Mouse (Mus musculus) MEL (cell line): Measurements from ENCODE around the gene Zfp609. TPM values are rescaled to one million over a fixed set of nuclear protein-coding genes. Genes with fewer than 3 reads are reported as not detected.

Source experiments
- DNase-seq: peaks from one replicate; pipeline ENCODE4 v3.0.0; 2011; ENCODE audit warnings: low read depth, low spot score
- H3K27ac ChIP-seq: 2 replicates; pipeline ENCODE4 v1.5.1; 2012; ENCODE audit warnings: low read depth, mild to moderate bottlenecking, control low read depth, low read length, moderate library complexity; ENCODE audit not compliant: control insufficient read depth
- H3K27me3 ChIP-seq, 2 experiments: fragments of 150-350 bp in 1 of 2; sonication (generic) in 1 of 2; 2 replicates each; pipeline ENCODE4 v1.6.1; 2012; ENCODE audit warnings: low read length in 2 of 2, mild to moderate bottlenecking in 2 of 2, improper control_type of control experiment in 1 of 2, moderate library complexity in 1 of 2; ENCODE audit not compliant: insufficient read depth in 2 of 2, control insufficient read depth in 1 of 2
- H3K36me3 ChIP-seq, 2 experiments: 2 replicates each; pipeline ENCODE4 v1.6.1; 2012 to 2014; ENCODE audit warnings: low read length in 2 of 2, improper control_type of control experiment in 1 of 2, inconsistent platforms in 1 of 2, mild to moderate bottlenecking in 1 of 2; ENCODE audit not compliant: insufficient read depth in 2 of 2, control insufficient read depth in 1 of 2
- H3K4me1 ChIP-seq, 2 experiments: fragments of 150-350 bp in 1 of 2; sonication (generic) in 1 of 2; 2 replicates each; pipeline ENCODE4 v1.6.1; 2012; ENCODE audit warnings: low read length in 2 of 2, improper control_type of control experiment in 1 of 2, mild to moderate bottlenecking in 1 of 2; ENCODE audit not compliant: insufficient read depth in 2 of 2, control insufficient read depth in 1 of 2
- H3K4me3 ChIP-seq, 2 experiments: fragments of 150-350 bp in 1 of 2; sonication (generic) in 1 of 2; 2 replicates each; pipeline ENCODE4 v1.5.1; 2012; ENCODE audit warnings: low read depth in 2 of 2, low read length in 2 of 2, mild to moderate bottlenecking in 2 of 2, moderate library complexity in 2 of 2, control low read depth in 1 of 2, improper control_type of control experiment in 1 of 2; ENCODE audit not compliant: control insufficient read depth in 1 of 2, insufficient read depth in 1 of 2
- H3K79me2 ChIP-seq: 2 replicates; pipeline ENCODE4 v1.6.1; 2012; ENCODE audit warnings: mild to moderate bottlenecking, low read length, moderate library complexity; ENCODE audit not compliant: control insufficient read depth, poor library complexity, insufficient read depth
- H3K9ac ChIP-seq: 2 replicates; pipeline ENCODE4 v1.6.1; 2012; ENCODE audit warnings: low read depth, mild to moderate bottlenecking, control low read depth, low read length, moderate library complexity; ENCODE audit not compliant: control insufficient read depth, poor library complexity, severe bottlenecking
- H3K9me3 ChIP-seq: fragments of 150-350 bp; sonication (generic); replicated peaks from 2 replicates; pipeline ENCODE4 v1.6.1; 2012; ENCODE audit warnings: mild to moderate bottlenecking, low read length, improper control_type of control experiment, moderate library complexity; ENCODE audit not compliant: insufficient read depth
- CHD1 ChIP-seq: IDR thresholded peaks from 2 replicates; pipeline ENCODE4 v1.6.1; 2012; ENCODE audit warnings: low read depth, mild to moderate bottlenecking, inconsistent platforms, low read length, improper control_type of control experiment
- CHD2 ChIP-seq: IDR thresholded peaks from 2 replicates; pipeline ENCODE4 v1.6.1; 2011; ENCODE audit warnings: low read length, improper control_type of control experiment
- CTCF ChIP-seq, 3 experiments: IDR thresholded peaks in 2 of 3; conservative IDR thresholded peaks in 1 of 3; 2 replicates each; pipeline ENCODE4 v1.5.1; 2011 to 2012; ENCODE audit warnings: low read length in 3 of 3, low read depth in 2 of 3, mild to moderate bottlenecking in 2 of 3, improper control_type of control experiment in 1 of 3, inconsistent platforms in 1 of 3, mixed read lengths in 1 of 3, moderate library complexity in 1 of 3; ENCODE audit not compliant: control insufficient read depth in 1 of 3, insufficient read depth in 1 of 3, poor library complexity in 1 of 3, severe bottlenecking in 1 of 3
- E2F4 ChIP-seq: IDR thresholded peaks from 2 replicates; pipeline ENCODE4 v1.6.1; 2011; ENCODE audit warnings: low read depth, low read length, improper control_type of control experiment, borderline replicate concordance
- ELF1 ChIP-seq: IDR thresholded peaks from 2 replicates; pipeline ENCODE4 v1.6.1; 2014; ENCODE audit warnings: low read depth, mild to moderate bottlenecking, inconsistent platforms, low read length, improper control_type of control experiment, moderate library complexity
- EP300 ChIP-seq, 2 experiments: IDR thresholded peaks; 2 replicates each; pipeline ENCODE4 v1.6.1; 2011; ENCODE audit warnings: improper control_type of control experiment in 2 of 2, low read length in 2 of 2, low read depth in 1 of 2, mild to moderate bottlenecking in 1 of 2
- JUND ChIP-seq: IDR thresholded peaks from 2 replicates; pipeline ENCODE4 v1.6.1; 2011; ENCODE audit warnings: low read depth, mild to moderate bottlenecking, improper control_type of control experiment, low read length
- KAT2A ChIP-seq: conservative IDR thresholded peaks from 2 replicates; pipeline ENCODE4 v1.6.1; 2012; ENCODE audit warnings: low read depth, low read length, improper control_type of control experiment, inconsistent platforms
- MAFK ChIP-seq: IDR thresholded peaks from 2 replicates; pipeline ENCODE4 v1.6.1; 2011; ENCODE audit warnings: low read depth, mild to moderate bottlenecking, low read length, improper control_type of control experiment, borderline replicate concordance
- MEF2A ChIP-seq: IDR thresholded peaks from 2 replicates; pipeline ENCODE4 v1.6.1; 2014; ENCODE audit warnings: low read depth, mild to moderate bottlenecking, inconsistent platforms, low read length, improper control_type of control experiment; ENCODE audit not compliant: poor library complexity, insufficient replicate concordance, severe bottlenecking; ENCODE audit errors: extremely low read depth
- NELFE ChIP-seq: IDR thresholded peaks from 2 replicates; pipeline ENCODE4 v1.6.1; 2011; ENCODE audit warnings: low read depth, low read length, improper control_type of control experiment
- POLR2AphosphoS2 ChIP-seq: IDR thresholded peaks from 2 replicates; pipeline ENCODE4 v1.6.1; 2011; ENCODE audit warnings: low read length, improper control_type of control experiment
- POLR2AphosphoS5 ChIP-seq: IDR thresholded peaks from 2 replicates; pipeline ENCODE4 v1.6.1; 2012; ENCODE audit warnings: low read depth, borderline replicate concordance, mild to moderate bottlenecking, inconsistent platforms, low read length, moderate library complexity, mixed read lengths
- RCOR1 ChIP-seq: IDR thresholded peaks from 2 replicates; pipeline ENCODE4 v1.6.1; 2012; ENCODE audit warnings: low read depth, mild to moderate bottlenecking, inconsistent platforms, low read length, improper control_type of control experiment
- SIN3A ChIP-seq: IDR thresholded peaks from 2 replicates; pipeline ENCODE4 v1.6.1; 2012; ENCODE audit warnings: low read length, improper control_type of control experiment, inconsistent platforms
- USF1 ChIP-seq: IDR thresholded peaks from 2 replicates; pipeline ENCODE4 v1.6.1; 2014; ENCODE audit warnings: low read depth, mild to moderate bottlenecking, inconsistent platforms, low read length, improper control_type of control experiment, moderate library complexity
- ZC3H11A ChIP-seq: IDR thresholded peaks from 2 replicates; pipeline ENCODE4 v1.6.1; 2012; ENCODE audit warnings: low read depth, mild to moderate bottlenecking, inconsistent platforms, low read length, improper control_type of control experiment
- ZMIZ1 ChIP-seq: IDR thresholded peaks from 2 replicates; pipeline ENCODE4 v1.6.1; 2012; ENCODE audit warnings: low read depth, mild to moderate bottlenecking, inconsistent platforms, low read length, improper control_type of control experiment, moderate library complexity
- polyA plus RNA-seq, 2 experiments: library from polyadenylated mRNA; stranded (reverse) in 1 of 2; unstranded in 1 of 2; fragments of >175 nt in 1 of 2; fragments of >200 nt in 1 of 2; gene quantifications; 2 replicates each; pipeline versions ENCODE4 v1.2.1 to v1.2.4; 2012; ENCODE audit warnings: low replicate concordance in 2 of 2, low read depth in 1 of 2; ENCODE audit not compliant: insufficient read length in 2 of 2, insufficient read depth in 1 of 2, missing spikeins in 1 of 2
- total RNA-seq: library from RNA; depleted of rRNA; stranded (reverse); fragments of 300-350 nt; gene quantifications from 2 replicates; pipeline ENCODE4 v1.2.3, GENCODE M21; 2012

The Zfp609 gene
- total and polyA plus RNA-seq, 3 experiments: 2.9 to 26.5 TPM; not detected in 1

DNA sequence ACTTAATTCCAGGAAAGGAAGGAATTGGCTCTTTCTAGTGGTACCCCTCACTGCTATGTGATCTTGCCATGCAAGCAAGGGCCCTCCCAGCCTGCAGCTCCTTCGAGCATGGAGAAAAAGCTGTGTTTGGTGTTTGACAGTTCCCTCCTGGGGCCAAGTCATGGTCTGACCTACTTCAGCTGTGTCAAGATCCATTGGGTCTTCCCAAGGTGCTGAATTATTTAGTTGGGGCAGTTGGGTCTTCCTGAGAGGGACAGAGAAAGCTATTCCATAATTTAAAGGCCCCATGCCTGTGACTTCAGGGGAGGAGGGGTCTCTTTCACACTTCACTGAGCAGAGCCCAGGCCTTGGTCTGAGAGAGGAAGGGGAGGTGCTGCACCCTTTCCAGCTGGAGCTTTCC is 165.9 kb downstream of the Zfp609 start:
- Histone ChIP-seq H3K4me3 (no peak overlapping the region), H3K27me3 (peaks cover 0 to 2% of the 10 kb centered on the region in 2 experiments; a peak in 1 of 4 replicates), H3K9me3 (no peaks in the 10 kb centered on the region), H3K4me1 (no peaks in the 10 kb centered on the region), H3K36me3 (no peaks in the 10 kb centered on the region), H3K79me2 (no peaks in the 10 kb centered on the region), H3K27ac (no peak overlapping the region), H3K9ac (no peak overlapping the region)
- no peak for DNase-seq
- TF ChIP-seq MEF2A: no peak
- no peak for TF ChIP-seq JUND
- TF ChIP-seq SIN3A: no peak
- TF ChIP-seq POLR2AphosphoS5: no peak
- TF ChIP-seq ELF1: no peak

DNA sequence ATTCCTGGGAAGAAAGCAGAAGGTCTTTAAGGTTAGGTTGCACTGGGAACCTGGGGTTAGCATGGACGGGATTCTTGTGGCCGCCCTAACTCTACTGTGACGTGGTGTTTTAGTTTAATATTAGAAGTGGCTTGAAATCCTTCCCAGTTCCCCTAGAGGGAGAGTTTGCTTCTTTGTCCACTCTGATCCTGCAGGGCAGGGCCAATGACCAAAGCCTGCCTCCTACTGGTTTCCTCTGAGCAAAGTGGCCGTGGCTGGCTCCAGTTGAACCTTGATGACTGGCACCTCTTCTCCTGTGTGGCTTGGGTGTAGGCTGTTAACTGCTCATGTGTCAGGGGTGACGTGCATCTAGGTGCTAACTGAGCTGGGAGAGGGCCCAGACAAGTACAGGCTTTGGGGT is 166.3 kb downstream of the Zfp609 start:
- peak in 1 of 3 experiments; percentile 1; a peak in 1 of 6 replicates for TF ChIP-seq CTCF (IDR thresholded peaks at IDR 0.05 in 2 of 3, conservative IDR thresholded peaks at IDR 0.05 in 1 of 3; ENCODE audit: control insufficient read depth in 1 of 3, insufficient read depth in 1 of 3, low read depth in 2 of 3, low read length in 3 of 3, poor library complexity in 1 of 3, severe bottlenecking in 1 of 3)
- TF ChIP-seq POLR2AphosphoS2: no peak
- TF ChIP-seq KAT2A: no peak
- no peak for TF ChIP-seq MEF2A
- Histone ChIP-seq H3K9ac (no peak overlapping the region), H3K27ac (no peak overlapping the region), H3K4me3 (no peak overlapping the region), H3K36me3 (no peaks in the 10 kb centered on the region), H3K27me3 (peaks cover 0 to 2% of the 10 kb centered on the region in 2 experiments; a peak in 1 of 4 replicates), H3K9me3 (no peaks in the 10 kb centered on the region), H3K4me1 (no peaks in the 10 kb centered on the region), H3K79me2 (no peaks in the 10 kb centered on the region)
- DNase-seq: no peak

DNA sequence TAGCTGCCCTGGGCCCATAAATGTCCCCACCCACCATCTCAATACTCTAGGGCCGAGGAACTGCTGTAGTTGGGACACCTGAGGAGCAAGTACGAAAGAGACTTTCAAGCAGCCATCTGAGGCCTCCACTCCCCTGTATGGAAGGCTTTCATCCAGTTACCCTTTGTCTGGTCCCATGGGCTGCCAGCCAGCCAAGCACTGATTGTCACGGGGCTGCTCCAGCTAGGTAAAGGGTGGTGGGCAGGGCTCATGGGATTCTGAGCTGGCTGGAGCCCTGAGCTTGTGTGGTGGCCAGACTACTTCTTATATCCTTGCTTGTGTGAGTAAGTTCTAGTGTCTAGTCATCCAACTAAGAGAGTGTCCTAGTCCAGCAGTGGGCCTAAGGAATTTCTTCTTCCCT is 170.1 kb downstream of the Zfp609 start:
- Histone ChIP-seq H3K36me3 (no peaks in the 10 kb centered on the region), H3K79me2 (no peaks in the 10 kb centered on the region), H3K27ac (no peak overlapping the region), H3K4me1 (0 out of 4 replicates have a peak, but pooled peaks cover 0 to 3% of the 10 kb centered on the region in 2 experiments), H3K27me3 (peaks cover 0 to 2% of the 10 kb centered on the region in 2 experiments; a peak in 1 of 4 replicates), H3K9ac (no peak overlapping the region), H3K9me3 (no peaks in the 10 kb centered on the region), H3K4me3 (no peak overlapping the region)
- TF ChIP-seq ZMIZ1: no peak
- TF ChIP-seq CHD2: no peak
- no peak for TF ChIP-seq CHD1
- TF ChIP-seq E2F4: no peak
- TF ChIP-seq CTCF (IDR thresholded peaks at IDR 0.05 in 2 of 3, conservative IDR thresholded peaks at IDR 0.05 in 1 of 3; ENCODE audit: control insufficient read depth in 1 of 3, insufficient read depth in 1 of 3, low read depth in 2 of 3, low read length in 3 of 3, poor library complexity in 1 of 3, severe bottlenecking in 1 of 3): no peak
- no peak for TF ChIP-seq ZC3H11A
- no peak for TF ChIP-seq USF1
- no peak for TF ChIP-seq NELFE
- no peak for TF ChIP-seq MAFK
- no peak for TF ChIP-seq EP300 (IDR thresholded peaks at IDR 0.05; ENCODE audit: low read depth in 1 of 2, low read length in 2 of 2)
- TF ChIP-seq RCOR1: no peak
- TF ChIP-seq MEF2A: no peak
- DNase-seq: no peak
